Mouse (Mus musculus) hindbrain, embryonic 10.5 days (tissue): ENCODE data around the gene Hoxc11. TPM values are rescaled to one million over a fixed set of nuclear protein-coding genes. Genes with fewer than 3 reads are reported as not detected.

Experiments
- DNase-seq: peaks from one replicate; pipeline ENCODE4 v3.0.0-alpha.2; 2017; ENCODE audit warnings: low spot score
- H3K27ac ChIP-seq: fragments of 300-500 bp; sonication (generic); 2 replicates; pipeline ENCODE4 v1.5.1; 2016; ENCODE audit warnings: mild to moderate bottlenecking, moderate library complexity
- H3K27me3 ChIP-seq: fragments of 300-500 bp; sonication (generic); 2 replicates; pipeline ENCODE4 v1.6.1; 2016; ENCODE audit warnings: mild to moderate bottlenecking; ENCODE audit not compliant: poor library complexity, insufficient read depth, severe bottlenecking
- H3K36me3 ChIP-seq: fragments of 300-500 bp; sonication (generic); 2 replicates; pipeline ENCODE4 v1.6.1; 2016; ENCODE audit warnings: mild to moderate bottlenecking, moderate library complexity
- H3K4me1 ChIP-seq: fragments of 300-500 bp; sonication (generic); replicated peaks from 2 replicates; pipeline ENCODE4 v1.6.1; 2016; ENCODE audit warnings: mild to moderate bottlenecking
- H3K4me3 ChIP-seq: fragments of 300-500 bp; sonication (generic); 2 replicates; pipeline ENCODE4 v1.5.1; 2016; ENCODE audit warnings: mild to moderate bottlenecking, moderate library complexity
- H3K9me3 ChIP-seq: fragments of 300-500 bp; sonication (generic); 2 replicates; pipeline ENCODE4 v1.6.1; 2016; ENCODE audit warnings: mild to moderate bottlenecking, moderate library complexity
- WGBS: fragments of 180-500 bp; shearing (Covaris S2); methylation state at CpG from one replicate; pipeline ENCODE4 v1.1.7; 2016; 5-methylcytosine and 5-hydroxymethylcytosine counted together
- polyA plus RNA-seq: library from polyadenylated mRNA; unstranded; fragments of >200 nt; fragmentation: Nextera tagmentation; extraction: Ambion mirVana; gene quantifications from 2 replicates; pipeline ENCODE4 v1.2.1, GENCODE M21; 2016

Hoxc11 gene
- not detected in 2 replicates for polyA plus RNA-seq

DNA sequence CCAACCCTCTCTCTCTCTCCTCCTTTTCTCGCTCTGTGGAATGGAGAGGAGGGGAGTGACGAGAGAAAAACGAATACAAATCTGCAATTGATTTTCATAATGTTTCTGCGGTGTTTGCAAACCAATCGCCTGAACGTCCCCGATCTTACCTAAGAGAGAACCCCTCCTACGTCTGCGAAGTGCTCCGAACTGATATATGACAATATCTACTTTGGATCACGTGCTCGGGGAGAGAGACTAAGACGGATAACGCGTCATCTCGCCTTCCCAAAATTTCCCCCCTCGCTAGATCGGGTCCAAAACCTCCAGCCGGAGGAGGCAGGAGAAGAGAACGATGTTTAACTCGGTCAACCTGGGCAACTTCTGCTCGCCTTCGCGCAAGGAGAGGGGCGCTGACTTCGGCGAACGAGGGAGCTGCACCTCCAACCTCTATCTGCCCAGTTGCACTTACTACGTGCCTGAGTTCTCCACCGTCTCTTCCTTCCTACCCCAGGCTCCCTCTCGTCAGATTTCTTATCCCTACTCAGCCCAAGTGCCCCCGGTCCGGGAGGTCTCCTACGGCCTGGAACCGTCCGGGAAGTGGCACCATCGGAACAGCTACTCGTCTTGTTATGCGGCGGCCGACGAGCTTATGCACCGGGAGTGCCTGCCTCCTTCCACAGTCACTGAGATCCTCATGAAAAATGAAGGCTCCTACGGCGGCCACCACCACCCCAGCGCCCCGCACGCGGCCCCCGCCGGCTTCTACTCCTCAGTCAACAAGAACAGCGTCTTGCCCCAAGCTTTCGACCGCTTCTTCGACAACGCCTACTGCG, at the start of gene Hoxc11:
Gene Hoxc11, plus strand, starts transcription at position 236 of the 815 bp plus-strand sequence.
- Histone ChIP-seq H3K36me3 (no peaks in the 10 kb centered on the region), H3K27ac (no peak within 1 kb of the TSS), H3K4me3 (no peak within 1 kb of the TSS), H3K9me3 (no peaks in the 10 kb centered on the region), H3K4me1 (no peaks in the 10 kb centered on the region; the same call in 1 of the 2 replicates), H3K27me3 (peaks cover 100% of the 10 kb centered on the region)
- under 1% methylated on average over 57 of the region's 57 CpGs for WGBS
- peak; percentile 61 for DNase-seq

DNA sequence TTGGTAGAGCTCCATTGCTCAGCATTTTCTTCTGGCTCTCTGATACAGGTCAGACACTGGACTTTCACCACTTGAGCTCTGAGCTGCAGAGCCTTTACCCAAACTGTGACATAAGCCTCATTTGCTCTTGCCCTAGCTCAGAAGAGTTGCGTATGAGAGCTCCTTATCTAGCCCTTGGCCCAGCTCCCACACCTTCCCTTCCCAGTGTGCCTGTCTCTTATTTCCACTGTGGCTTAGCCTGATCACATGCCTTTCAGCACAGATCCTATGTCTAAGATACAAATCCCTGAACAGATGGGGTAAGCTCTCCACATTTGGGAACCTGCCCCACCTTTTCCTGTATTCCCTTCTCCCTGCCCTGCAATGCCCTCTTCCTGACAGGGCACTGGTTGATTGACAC, 49.3 kb upstream of the Hoxc11 start:
- 67% methylated on average over 1 of the region's 1 CpGs for WGBS
- Histone ChIP-seq H3K4me1 (no peaks in the 10 kb centered on the region), H3K36me3 (no peaks in the 10 kb centered on the region), H3K27ac (no peak overlapping the region), H3K27me3 (peaks cover 92% of the 10 kb centered on the region), H3K4me3 (no peak overlapping the region), H3K9me3 (no peaks in the 10 kb centered on the region)
- DNase-seq, result no peak

DNA sequence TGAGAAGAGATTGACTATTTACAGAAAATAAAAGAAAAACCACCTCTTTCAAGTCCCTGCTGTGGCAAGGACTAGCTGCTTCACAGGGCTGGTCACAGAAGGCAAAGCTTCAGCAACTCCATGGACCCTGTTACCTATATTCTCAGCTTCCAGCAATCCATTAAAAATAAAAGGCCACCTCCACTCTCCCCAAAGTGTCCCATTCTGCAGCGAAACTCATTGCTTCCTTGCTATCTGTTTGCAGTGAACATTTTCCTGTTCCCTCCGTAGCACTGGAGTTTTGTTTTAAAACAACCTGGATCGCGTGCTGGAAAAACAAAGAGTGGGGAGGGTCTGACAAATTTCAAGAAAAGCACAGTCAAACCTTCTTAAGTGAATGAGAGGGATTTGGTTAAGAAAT, 44.7 kb upstream of the Hoxc11 start:
- peak; percentile 18 for DNase-seq
- Histone ChIP-seq H3K36me3 (no peaks in the 10 kb centered on the region), H3K27ac (no peak overlapping the region), H3K9me3 (no peaks in the 10 kb centered on the region), H3K4me3 (no peak overlapping the region), H3K27me3 (peaks cover 100% of the 10 kb centered on the region), H3K4me1 (no peaks in the 10 kb centered on the region)
- WGBS, result under 1% methylated on average over 4 of the region's 4 CpGs

DNA sequence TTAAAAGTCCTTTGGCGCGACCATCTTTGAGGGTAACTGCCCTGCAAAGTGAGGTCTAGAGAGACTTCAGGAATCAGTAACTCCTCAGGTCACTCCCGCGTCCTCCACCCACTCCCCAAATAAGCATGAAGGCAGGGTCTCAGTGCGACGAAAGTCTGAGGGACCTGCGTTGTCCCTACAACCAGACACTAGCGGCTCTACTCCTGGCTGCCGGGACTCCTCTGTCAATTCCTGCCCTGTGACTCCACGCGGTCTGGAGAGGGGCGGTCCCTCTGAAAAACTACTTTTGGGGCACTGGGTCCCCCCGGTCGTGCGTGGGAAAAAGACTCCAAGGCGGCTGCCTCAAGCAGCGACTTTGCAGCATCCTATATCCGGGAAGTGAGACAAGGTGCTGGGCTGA, 44.2 kb upstream of the Hoxc11 start:
- H3K27me3 ChIP-seq, result peaks cover 100% of the 10 kb centered on the region
- no peak overlapping the region for H3K27ac ChIP-seq
- no peak overlapping the region for H3K4me3 ChIP-seq
- no peaks in the 10 kb centered on the region for H3K4me1 ChIP-seq
- DNase-seq, result peak; percentile 54
- under 1% methylated on average over 18 of the region's 18 CpGs for WGBS
- no peaks in the 10 kb centered on the region for H3K9me3 ChIP-seq
- no peaks in the 10 kb centered on the region for H3K36me3 ChIP-seq

DNA sequence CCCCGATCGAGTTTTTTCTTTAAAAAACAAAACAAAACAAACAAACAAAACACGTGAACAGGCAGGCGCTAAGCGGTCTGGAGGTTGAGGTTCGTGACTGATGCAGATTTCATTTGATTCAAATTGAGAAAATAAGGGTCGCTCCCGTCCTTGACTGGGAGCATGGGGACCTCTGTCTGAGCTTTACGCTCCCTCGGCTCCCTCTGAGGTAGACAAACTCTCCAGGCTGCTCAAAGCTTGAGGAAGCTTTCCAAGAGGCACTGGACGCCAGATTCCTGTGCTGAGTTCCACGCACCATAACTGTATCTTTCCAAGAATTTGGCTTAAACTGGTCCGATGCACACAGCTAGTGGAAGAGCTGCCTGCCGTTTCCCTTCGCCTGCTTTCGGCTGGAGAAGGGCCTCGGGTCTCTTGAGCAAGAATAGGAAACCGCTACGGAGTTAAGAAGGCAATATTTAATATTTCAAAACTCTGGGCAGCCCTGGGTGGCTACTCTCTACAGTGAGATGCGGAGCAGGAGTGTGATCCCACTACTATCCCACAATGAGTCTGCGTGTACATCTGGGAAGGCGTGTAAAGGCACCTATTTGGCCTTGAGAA, 43.6 kb upstream of the Hoxc11 start:
- Histone ChIP-seq H3K27me3 (peaks cover 100% of the 10 kb centered on the region), H3K4me1 (no peaks in the 10 kb centered on the region), H3K27ac (no peak overlapping the region), H3K36me3 (no peaks in the 10 kb centered on the region), H3K4me3 (no peak overlapping the region), H3K9me3 (no peaks in the 10 kb centered on the region)
- peak; percentile 53 for DNase-seq
- WGBS, result 2% methylated on average over 22 of the region's 22 CpGs

DNA sequence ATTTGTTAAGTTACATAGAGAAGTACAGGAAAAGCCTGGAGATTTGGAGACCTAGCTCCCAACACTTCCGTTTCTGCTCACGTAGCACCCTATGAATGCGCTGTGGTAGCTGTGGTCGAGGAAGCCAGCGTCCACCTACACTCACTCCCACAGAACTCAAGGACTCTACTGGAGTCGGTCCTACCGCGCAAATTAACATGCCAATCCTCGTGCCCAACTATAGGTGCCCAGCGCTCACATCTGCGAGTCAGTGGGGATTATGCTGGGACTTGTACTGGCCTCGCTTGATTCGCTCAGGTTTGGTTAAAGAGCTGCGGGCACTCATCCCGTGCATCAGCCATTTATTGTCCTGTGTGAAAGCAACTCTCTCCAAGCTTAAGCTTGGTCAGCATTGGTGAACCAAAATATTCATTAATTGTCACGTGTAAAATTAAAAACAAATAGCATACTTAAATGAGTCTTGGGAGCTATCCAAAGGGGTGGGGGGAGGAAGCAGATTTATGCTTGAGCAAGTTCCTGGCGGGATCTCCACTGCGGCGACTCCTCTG, 41.1 kb upstream of the Hoxc11 start:
- under 1% methylated on average over 19 of the region's 19 CpGs for WGBS
- peak; percentile 34 for DNase-seq
- Histone ChIP-seq H3K4me1 (no peaks in the 10 kb centered on the region), H3K27me3 (peaks cover 100% of the 10 kb centered on the region), H3K27ac (no peak overlapping the region), H3K4me3 (no peak overlapping the region), H3K36me3 (no peaks in the 10 kb centered on the region), H3K9me3 (no peaks in the 10 kb centered on the region)

DNA sequence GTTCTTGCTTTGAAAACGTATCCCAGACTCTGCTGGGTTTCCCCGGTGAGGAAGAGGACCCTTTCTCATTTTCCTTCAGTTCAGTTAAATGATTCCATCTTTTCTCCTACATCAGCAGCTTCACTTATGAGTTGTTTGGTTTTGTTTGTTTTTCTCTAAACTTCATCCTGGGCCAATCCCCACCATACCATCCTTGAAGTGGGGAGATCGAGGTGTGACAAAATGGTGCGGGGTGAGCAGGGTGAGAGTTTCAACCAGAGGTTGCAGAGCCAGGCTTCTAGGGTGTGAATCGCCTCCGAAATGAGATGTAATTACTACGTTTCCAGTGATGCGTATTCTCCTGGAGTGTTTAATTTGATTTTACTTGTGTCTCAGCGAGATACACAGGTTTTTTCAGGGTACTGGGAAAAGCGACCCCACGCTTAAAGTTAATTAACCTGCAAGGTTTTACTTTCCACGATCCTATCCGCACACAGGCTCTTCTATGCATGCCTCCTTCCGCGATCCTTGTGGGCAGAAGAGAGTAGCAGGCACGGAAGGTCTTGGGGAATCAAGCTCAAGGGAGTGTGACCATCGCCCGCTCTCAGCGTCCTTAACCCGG, 36.2 kb upstream of the Hoxc11 start:
- Histone ChIP-seq H3K36me3 (no peaks in the 10 kb centered on the region), H3K9me3 (no peaks in the 10 kb centered on the region), H3K27ac (no peak overlapping the region), H3K4me1 (peaks cover 12% of the 10 kb centered on the region), H3K27me3 (peaks cover 100% of the 10 kb centered on the region), H3K4me3 (no peak overlapping the region)
- WGBS, result 2% methylated on average over 20 of the region's 20 CpGs
- peak; percentile 30 for DNase-seq

DNA sequence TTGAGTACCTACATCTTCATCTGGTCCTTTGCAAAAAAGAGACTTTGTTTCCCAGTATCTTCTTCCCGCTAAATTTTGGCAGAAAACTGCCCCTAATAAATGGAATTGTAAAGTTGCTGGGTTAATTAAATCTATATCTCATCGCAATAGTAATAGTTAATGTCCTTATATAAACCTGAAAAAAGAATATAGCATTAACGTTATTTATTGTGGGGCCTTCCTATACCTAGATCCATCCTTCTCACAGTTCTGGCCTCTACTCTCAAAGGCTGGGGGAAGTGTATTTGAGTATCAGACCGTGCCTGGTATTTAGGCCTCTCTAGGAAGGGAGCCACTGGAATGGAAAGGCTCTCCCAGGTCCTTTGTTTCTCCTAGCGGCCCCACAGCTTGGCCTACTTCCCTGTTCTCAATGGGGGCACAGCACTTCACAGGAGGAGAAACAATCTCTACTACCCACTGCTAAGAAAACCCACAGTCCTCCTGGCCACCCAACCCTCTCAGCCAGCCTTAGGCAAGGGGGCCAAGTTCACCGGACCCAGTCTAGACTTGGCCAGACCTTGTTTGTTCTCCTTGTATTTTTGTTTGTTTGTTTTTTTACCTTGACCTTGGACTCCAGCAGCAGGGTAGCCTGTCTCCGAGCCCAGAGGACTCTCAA, 35.5 kb upstream of the Hoxc11 start:
- Histone ChIP-seq H3K27ac (no peak overlapping the region), H3K4me3 (no peak overlapping the region), H3K36me3 (no peaks in the 10 kb centered on the region), H3K27me3 (peaks cover 100% of the 10 kb centered on the region), H3K4me1 (peaks cover 12% of the 10 kb centered on the region), H3K9me3 (no peaks in the 10 kb centered on the region)
- DNase-seq, result peak; percentile 20
- 2% methylated on average over 7 of the region's 7 CpGs for WGBS

DNA sequence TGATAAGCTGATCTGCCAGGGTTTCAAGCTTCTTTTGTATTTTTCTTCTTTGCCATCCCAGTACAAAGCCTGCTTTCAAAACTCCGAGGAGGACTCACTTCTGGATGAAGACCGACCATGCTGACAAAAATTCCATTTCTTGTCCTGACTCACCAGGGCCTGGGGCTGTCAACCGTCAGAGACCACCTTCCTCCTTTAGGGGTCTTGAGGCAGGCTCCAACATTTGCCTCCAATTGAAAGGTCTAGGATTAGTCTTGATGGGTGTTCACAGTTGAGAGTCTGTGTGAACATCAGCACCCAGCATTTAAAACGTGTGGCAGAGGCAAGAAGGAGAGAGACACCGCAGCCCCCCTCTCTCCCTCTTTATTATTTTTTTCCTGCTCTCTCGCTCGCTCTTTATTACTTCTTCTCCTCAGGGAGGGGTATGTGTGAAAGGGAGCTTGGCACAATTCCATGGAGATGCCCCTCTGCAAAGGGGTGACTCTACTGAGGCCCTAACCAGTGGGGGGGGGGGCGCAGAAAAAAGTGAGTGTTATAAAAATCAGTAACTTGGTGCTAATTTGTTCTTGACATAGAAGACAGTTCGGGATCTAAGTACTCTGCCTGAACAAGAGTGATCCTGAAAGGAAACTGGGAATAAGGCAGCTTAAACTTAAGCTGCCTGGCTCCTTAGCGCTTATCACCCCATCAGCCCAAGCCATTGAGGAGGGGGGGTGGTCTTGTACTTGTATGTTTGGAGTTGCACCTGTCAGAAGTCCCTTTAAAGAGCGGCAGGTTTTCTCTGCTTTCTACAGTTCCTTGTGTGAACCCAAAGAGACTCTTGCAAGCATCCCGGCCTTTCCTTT, 34.7 kb upstream of the Hoxc11 start:
- H3K27ac ChIP-seq, result no peak overlapping the region
- H3K36me3 ChIP-seq, result no peaks in the 10 kb centered on the region
- H3K4me3 ChIP-seq, result no peak overlapping the region
- no peaks in the 10 kb centered on the region for H3K9me3 ChIP-seq
- 4% methylated on average over 12 of the region's 12 CpGs for WGBS
- DNase-seq, result peak; percentile 20
- H3K4me1 ChIP-seq, result peaks cover 12% of the 10 kb centered on the region
- H3K27me3 ChIP-seq, result peaks cover 100% of the 10 kb centered on the region

DNA sequence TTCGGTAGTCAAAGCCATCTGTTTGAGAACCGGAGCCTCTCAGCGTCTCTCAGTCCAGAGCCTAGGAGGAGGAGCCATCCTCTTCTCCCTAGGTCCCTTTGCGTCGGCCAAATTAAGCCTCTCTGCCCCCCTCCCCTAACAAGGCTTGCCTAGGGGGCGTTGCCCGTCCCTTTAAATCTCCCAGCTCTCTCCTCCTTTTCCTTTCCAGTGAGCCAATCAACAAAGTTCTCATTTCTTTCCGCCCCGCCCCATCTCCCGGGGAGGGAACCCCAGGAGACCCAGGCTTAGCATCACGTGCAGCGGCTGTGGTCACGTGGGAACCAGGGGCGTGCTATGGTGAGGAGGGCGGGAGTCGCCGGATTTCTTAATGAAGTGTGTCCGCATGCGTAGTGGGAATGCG, 33.6 kb upstream of the Hoxc11 start:
- H3K9me3 ChIP-seq, result no peaks in the 10 kb centered on the region

DNA sequence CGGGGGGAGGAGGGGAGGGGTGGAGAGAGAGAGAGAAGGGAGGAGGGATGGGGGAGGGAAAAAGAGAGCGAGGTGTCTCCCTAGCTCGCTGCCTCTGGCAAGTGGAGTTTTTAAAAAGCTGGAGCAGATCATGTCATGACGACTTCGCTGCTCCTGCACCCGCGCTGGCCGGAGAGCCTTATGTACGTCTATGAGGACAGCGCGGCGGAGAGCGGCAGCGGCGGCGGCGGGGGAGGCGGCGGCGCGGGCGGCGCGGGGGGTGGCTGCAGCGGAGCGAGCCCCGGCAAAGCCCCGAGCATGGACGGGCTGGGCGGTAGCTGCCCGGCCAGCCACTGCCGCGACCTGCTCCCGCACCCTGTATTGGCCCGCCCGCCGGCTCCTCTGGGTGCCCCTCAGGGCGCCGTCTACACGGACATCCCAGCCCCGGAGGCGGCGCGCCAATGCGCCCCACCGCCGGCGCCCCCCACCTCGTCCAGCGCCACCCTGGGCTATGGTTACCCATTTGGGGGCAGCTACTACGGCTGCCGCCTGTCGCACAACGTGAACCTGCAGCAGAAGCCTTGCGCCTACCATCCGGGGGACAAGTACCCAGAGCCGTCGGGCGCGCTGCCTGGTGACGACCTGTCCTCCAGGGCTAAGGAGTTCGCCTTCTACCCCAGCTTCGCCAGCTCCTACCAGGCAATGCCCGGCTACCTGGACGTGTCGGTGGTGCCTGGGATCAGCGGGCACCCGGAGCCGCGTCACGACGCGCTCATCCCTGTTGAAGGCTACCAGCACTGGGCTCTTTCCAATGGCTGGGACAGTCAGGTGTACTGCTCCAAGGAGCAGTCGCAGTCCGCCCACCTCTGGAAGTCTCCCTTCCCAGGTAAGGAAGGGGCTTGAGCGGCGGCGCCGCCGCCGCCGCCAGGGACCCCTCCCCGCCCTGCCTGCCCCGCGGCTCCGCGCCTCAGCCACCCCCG, 32.9 kb upstream of the Hoxc11 start, which contains the start of gene Hoxc13:
Gene Hoxc13, plus strand, starts transcription at position 51 of the 959 bp plus-strand sequence.
- WGBS, result under 1% methylated on average over 84 of the region's 88 CpGs
- peak within 1 kb of the TSS; percentile 33 for H3K4me3 ChIP-seq
- peaks cover 12% of the 10 kb centered on the region for H3K4me1 ChIP-seq
- no peaks in the 10 kb centered on the region for H3K9me3 ChIP-seq
- no peaks in the 10 kb centered on the region for H3K36me3 ChIP-seq
- H3K27ac ChIP-seq, result no peak within 1 kb of the TSS
- H3K27me3 ChIP-seq, result peaks cover 100% of the 10 kb centered on the region
- peak; percentile 57 for DNase-seq

More for the DNA sequence above, 33.6 kb upstream of the Hoxc11 start:
- H3K27ac ChIP-seq, result no peak overlapping the region
- H3K4me3 ChIP-seq, result peak overlapping the region; percentile 33
- peaks cover 100% of the 10 kb centered on the region for H3K27me3 ChIP-seq
- under 1% methylated on average over 20 of the region's 20 CpGs for WGBS
- peak; percentile 81 for DNase-seq
- peaks cover 12% of the 10 kb centered on the region for H3K4me1 ChIP-seq
- no peaks in the 10 kb centered on the region for H3K36me3 ChIP-seq
